Mouse (Mus musculus): Measurements from ENCODE around the gene Pjvk. TPM values are rescaled to one million over a fixed set of nuclear protein-coding genes. Genes with fewer than 3 reads are reported as not detected.

The Pjvk gene
- total RNA-seq (2021) (not detected), polyA plus RNA-seq (2012; rRNA removed) (0.08 TPM in 1 of 2 replicates, not detected in the other)
- long read RNA-seq, result 0 reads

DNA sequence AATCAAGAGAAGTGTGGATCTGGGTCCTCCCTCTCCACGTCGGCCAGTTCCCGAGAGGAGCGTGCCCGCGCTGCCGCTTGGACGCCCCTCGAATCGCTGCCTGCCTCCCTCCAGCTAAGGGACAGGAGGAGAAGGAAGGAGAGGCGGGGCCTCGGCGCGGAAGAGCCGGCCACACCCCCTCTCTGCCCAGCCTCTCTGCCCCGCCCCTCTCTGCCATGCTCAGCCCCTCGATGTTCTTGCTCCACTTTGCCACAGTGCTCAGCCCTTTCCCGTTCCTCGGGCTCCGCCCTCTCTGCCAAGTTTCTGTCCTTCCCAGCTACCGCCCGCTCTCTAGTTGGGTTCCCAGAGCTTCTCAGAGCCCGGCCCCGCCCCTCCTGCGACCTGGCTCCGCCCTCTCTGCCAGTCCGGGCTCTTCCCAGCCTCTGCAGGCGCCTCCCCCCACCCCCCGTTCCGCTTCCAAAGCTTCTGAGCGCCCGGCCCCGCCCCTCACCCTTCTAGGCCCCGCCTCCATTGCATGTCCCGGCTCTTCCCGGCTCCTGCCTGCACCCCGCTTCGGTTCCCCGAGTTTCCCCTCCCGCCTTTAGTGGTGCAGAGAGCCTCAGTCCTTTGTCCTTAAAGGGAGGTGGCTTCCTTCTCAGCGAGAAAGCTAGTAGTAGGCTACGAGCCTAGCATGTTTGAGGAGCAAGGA lies at the start of gene Pjvk, which contains the start of gene Prkra:
Pjvk (plus strand) TSS at position 594 of the 688 bp plus-strand sequence.
Prkra (minus strand) TSS at position 133 of the 688 bp plus-strand sequence.
- Histone ChIP-seq H3K79me2 (replicated peaks; ENCODE audit: control insufficient read depth, insufficient read depth, low read length) (no peaks in the 10 kb centered on the region), H3K27me3 (ENCODE audit: control insufficient read depth, insufficient read depth, low read length) (no peaks in the 10 kb centered on the region), H3K36me3 (ENCODE audit: control insufficient read depth, insufficient read depth, low read length) (no peaks in the 10 kb centered on the region; the same call in 1 of the 2 replicates), H3K4me1 (ENCODE audit: control insufficient read depth, insufficient read depth, low read length) (no peaks in the 10 kb centered on the region), H3K9ac (ENCODE audit: low read depth, low read length) (peak within 1 kb of the TSS; percentile 90), H3K27ac (peak within 1 kb of the TSS; percentile 79), H3K4me3 (peak within 1 kb of the TSS; percentile 85)
- DNase-seq, result peak; percentile 98 to 99
- TF ChIP-seq POLR2A (IDR thresholded peaks at IDR 0.05; ENCODE audit: insufficient read depth, low read depth, low read length) (peak; percentile 87), CTCF (IDR thresholded peaks at IDR 0.05) (no peak), EP300 (IDR thresholded peaks at IDR 0.05; ENCODE audit: insufficient read depth, low read depth, low read length) (no peak; the same call in 1 of the 2 replicates)
- intact Hi-C loops (cut with DNase I), result loop anchor here (1.0 kb wide), 1 partner anchor 25 kb away; the partner anchor contains the start of gene Fkbp7
- under 1% methylated on average over 39 of the region's 42 CpGs for WGBS

DNA sequence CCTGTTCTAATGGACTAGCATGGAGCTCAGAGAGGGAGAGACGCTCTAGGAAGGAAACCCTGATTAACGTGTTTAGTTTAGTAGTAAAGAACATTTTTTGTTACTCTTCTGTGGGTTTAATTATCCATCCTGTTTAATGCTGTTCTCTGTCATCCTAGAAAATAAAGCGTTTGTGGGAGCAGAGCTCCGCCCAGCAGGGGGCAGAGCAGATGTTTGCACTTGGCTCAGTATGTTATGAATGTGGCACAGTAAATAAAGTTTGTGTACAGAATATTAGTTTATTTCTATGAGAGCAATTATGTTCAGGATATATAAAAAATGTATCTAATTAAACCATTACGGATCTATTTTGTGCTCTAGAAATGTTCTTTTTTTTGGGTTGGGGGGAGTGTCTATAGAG lies 49.1 kb upstream of the Pjvk start:
- TF ChIP-seq EP300 (IDR thresholded peaks at IDR 0.05; ENCODE audit: insufficient read depth, low read depth, low read length) (no peak), CTCF (IDR thresholded peaks at IDR 0.05) (peak; percentile 54)
- H3K4me3 ChIP-seq, result no peak overlapping the region
- H3K79me2 ChIP-seq (replicated peaks; ENCODE audit: control insufficient read depth, insufficient read depth, low read length), result no peaks in the 10 kb centered on the region
- H3K27ac ChIP-seq, result no peak overlapping the region
- no peaks in the 10 kb centered on the region for H3K27me3 ChIP-seq (ENCODE audit: control insufficient read depth, insufficient read depth, low read length)
- no peak overlapping the region for H3K9ac ChIP-seq (ENCODE audit: low read depth, low read length)
- WGBS, result 71% methylated on average over 5 of the region's 5 CpGs
- intact Hi-C loops (cut with DNase I), result no loop called here
- H3K36me3 ChIP-seq (ENCODE audit: control insufficient read depth, insufficient read depth, low read length), result no peaks in the 10 kb centered on the region
- DNase-seq, result no peak
- no peaks in the 10 kb centered on the region for H3K4me1 ChIP-seq (ENCODE audit: control insufficient read depth, insufficient read depth, low read length)

- 97% methylated on average over 1 of the region's 1 CpGs for WGBS
- no peak for DNase-seq
- intact Hi-C loops (cut with DNase I), result no loop called here
Measured at GRCm38 (mm10) chr2:76602256-76602655, 46.0 kb upstream of the Pjvk start.

DNA sequence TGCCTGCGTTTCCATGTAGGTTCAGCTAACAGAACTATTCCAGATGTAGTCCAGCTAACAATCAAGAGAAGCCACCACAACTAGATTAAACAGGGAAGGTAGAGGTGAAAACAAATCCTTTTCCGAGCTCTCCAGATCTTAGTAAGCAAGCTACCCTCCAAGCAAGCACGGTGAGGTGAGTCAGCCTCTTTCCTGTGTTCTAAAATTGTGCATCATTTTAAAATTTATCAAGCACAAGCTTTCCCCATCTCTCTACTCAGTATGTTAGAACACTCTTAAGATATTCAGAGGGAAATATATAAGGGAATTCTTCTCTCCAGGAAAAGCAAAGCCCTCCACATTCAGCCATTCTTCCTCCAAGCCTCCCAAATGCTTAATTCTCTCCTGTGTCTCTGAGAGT lies 41.6 kb upstream of the Pjvk start:
- TF ChIP-seq CTCF (IDR thresholded peaks at IDR 0.05) (no peak), EP300 (IDR thresholded peaks at IDR 0.05; ENCODE audit: insufficient read depth, low read depth, low read length) (no peak), POLR2A (IDR thresholded peaks at IDR 0.05; ENCODE audit: insufficient read depth, low read depth, low read length) (no peak)
- Histone ChIP-seq H3K36me3 (ENCODE audit: control insufficient read depth, insufficient read depth, low read length) (no peaks in the 10 kb centered on the region), H3K27me3 (ENCODE audit: control insufficient read depth, insufficient read depth, low read length) (no peaks in the 10 kb centered on the region), H3K27ac (no peak overlapping the region), H3K4me1 (ENCODE audit: control insufficient read depth, insufficient read depth, low read length) (no peaks in the 10 kb centered on the region), H3K79me2 (replicated peaks; ENCODE audit: control insufficient read depth, insufficient read depth, low read length) (no peaks in the 10 kb centered on the region), H3K4me3 (no peak overlapping the region), H3K9ac (ENCODE audit: low read depth, low read length) (no peak overlapping the region)
- intact Hi-C loops (cut with DNase I), result no loop called here
- DNase-seq, result no peak
- WGBS, result 76% methylated on average over 3 of the region's 3 CpGs

More at GRCm38 (mm10) chr2:76602256-76602655, 46.0 kb upstream of the Pjvk start:
- TF ChIP-seq POLR2A (IDR thresholded peaks at IDR 0.05; ENCODE audit: insufficient read depth, low read depth, low read length), result no peak
- no peak for TF ChIP-seq CTCF (IDR thresholded peaks at IDR 0.05)
- no peak for TF ChIP-seq EP300 (IDR thresholded peaks at IDR 0.05; ENCODE audit: insufficient read depth, low read depth, low read length)
- no peaks in the 10 kb centered on the region for H3K4me1 ChIP-seq (ENCODE audit: control insufficient read depth, insufficient read depth, low read length)
- no peaks in the 10 kb centered on the region for H3K36me3 ChIP-seq (ENCODE audit: control insufficient read depth, insufficient read depth, low read length)
- H3K9ac ChIP-seq (ENCODE audit: low read depth, low read length), result no peak overlapping the region
- H3K79me2 ChIP-seq (replicated peaks; ENCODE audit: control insufficient read depth, insufficient read depth, low read length), result no peaks in the 10 kb centered on the region
- H3K4me3 ChIP-seq, result no peak overlapping the region
- H3K27me3 ChIP-seq (ENCODE audit: control insufficient read depth, insufficient read depth, low read length), result no peaks in the 10 kb centered on the region
- H3K27ac ChIP-seq, result no peak overlapping the region

DNA sequence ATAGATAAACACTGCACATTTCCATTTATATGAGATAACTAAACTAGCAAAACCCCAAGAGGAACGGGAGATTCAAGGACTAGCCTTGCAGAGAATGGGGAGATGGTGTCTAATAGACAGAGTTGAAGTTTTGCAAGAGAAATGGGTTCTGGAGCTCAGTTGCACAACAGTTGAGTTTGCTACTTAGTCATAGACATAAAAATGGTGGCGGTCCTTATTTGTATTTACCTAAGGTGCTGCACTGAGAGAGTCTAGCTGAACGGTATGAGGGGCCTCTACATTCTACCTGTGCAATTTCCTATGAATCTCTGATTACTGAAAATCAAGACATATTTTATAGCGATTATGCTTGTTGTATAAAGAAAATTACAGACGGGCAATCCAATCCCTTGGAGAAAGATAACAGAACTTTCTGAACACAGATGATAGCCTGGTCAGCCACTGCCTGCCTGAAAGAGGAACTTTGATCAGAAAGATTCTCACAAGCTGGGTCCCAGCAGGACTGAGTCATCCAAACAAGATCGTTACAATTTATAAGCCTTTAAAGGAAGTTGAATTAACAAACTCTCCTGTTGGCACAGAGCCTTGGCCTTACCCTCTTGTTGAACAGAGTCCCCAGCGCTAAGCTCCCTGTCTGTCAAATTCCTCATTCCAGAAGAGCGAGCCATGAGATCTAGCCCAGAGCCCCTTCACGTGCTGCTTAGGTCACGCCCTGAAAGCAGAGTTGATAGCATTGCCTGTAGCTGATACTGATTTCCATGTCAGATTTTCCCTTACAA lies 37.8 kb upstream of the Pjvk start:
- intact Hi-C loops (cut with DNase I), result no loop called here
- WGBS, result 55% methylated on average over 10 of the region's 10 CpGs

More for the DNA sequence above, 37.8 kb upstream of the Pjvk start:
- peak in 1 of 2 experiments; percentile 6 for DNase-seq
- no peaks in the 10 kb centered on the region for H3K4me1 ChIP-seq (ENCODE audit: control insufficient read depth, insufficient read depth, low read length)
- no peak overlapping the region for H3K9ac ChIP-seq (ENCODE audit: low read depth, low read length)
- H3K27ac ChIP-seq, result no peak overlapping the region
- H3K4me3 ChIP-seq, result no peak overlapping the region
- H3K36me3 ChIP-seq (ENCODE audit: control insufficient read depth, insufficient read depth, low read length), result no peaks in the 10 kb centered on the region
- TF ChIP-seq EP300 (IDR thresholded peaks at IDR 0.05; ENCODE audit: insufficient read depth, low read depth, low read length), result no peak
- no peak for TF ChIP-seq POLR2A (IDR thresholded peaks at IDR 0.05; ENCODE audit: insufficient read depth, low read depth, low read length)
- TF ChIP-seq CTCF (IDR thresholded peaks at IDR 0.05), result no peak
- no peaks in the 10 kb centered on the region for H3K27me3 ChIP-seq (ENCODE audit: control insufficient read depth, insufficient read depth, low read length)
- H3K79me2 ChIP-seq (replicated peaks; ENCODE audit: control insufficient read depth, insufficient read depth, low read length), result no peaks in the 10 kb centered on the region
